Mouse (Mus musculus) lung, postnatal 0 days (tissue): ENCODE measurements around the gene Pxk.

Experiments used
- CTCF ChIP-seq: IDR thresholded peaks from 2 replicates; pipeline ENCODE4 v1.5.1; 2016; ENCODE audit warnings: antibody characterized with exemption, mild to moderate bottlenecking
- EP300 ChIP-seq: IDR thresholded peaks from 2 replicates; pipeline ENCODE4 v1.6.1; 2016; ENCODE audit warnings: antibody characterized with exemption, mild to moderate bottlenecking, control low read depth

DNA sequence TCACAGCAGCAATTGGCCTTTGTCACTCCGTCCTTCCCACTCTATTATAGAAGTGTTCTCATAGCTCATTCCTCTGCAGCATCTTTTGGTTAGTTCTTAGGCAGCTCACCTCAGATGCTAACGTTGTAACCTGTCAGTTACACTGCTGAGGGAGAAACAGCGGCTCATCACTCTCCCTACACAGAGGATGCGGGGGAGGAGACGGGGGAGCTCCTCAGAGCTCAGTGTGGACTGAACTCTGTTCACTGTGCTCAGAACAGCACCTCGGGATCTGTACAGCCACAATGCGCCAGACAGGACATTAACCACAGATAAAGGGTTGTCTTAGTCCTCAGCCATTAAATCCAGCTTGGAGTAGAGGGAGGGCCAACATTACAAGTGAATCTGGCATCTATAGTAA lies 66.5 kb downstream of the Pxk start:
- TF ChIP-seq CTCF (no peak), EP300 (no peak)
